Mouse (Mus musculus): ENCODE results near the gene C530008M17Rik. TPM values are rescaled to one million over a fixed set of nuclear protein-coding genes. Genes with fewer than 3 reads are reported as not detected.

Gene C530008M17Rik
- total RNA-seq, 1 experiment from 2014 or later: 27.9 TPM

DNA sequence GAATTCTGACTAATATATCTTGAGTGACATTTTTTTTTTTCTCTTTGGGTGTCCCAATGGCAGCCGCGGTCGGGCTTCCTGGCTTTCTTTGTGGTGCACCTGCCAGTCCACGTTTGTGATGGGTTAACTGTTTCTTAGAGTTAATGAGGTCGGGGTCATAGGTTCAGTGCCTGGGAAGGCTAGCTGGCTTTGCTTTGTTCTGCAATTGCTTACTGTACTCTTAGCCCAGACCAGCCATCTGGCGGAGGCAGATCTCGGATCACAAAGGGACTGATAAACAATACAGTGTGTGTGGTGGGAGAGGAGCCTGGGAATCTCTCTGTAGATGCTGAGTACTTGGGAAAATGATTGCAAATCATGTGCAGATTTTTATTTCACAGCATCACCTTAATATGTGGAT lies 9.1 kb downstream of the C530008M17Rik start:
- DNase-seq: no peak

DNA sequence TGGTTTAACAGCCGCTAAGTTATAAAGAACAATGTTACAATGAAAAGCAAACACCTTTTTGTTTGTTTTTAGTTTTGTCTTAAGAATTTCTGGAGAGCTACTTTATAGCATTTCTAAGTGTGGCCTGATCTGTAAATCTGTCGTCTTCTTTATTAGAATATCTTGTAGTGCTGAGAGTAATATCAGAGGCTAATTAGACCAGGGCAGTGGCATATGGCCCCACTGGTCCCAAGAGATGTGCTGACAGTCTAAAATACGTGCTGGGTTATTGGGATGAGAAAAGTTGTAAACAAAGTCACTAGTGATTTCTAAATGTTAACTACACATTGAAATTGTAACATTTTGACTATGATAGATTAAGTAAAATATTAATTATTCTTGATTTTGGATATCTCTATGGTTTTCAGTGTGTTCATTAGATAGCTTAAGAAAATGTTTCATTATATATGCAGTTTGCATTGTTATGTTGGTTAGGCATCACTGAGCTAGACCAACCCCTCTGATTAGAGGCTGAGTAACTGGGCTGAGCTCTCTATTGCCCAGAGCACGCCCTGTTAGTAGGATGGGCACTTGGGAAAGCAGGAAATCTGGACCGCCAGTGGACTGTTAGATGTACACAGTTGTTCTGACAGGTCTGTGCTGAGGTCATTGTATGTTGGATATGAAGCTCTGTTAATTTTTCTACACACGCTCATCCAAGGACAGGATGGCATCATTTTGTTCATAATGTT lies 9.9 kb downstream of the C530008M17Rik start:
- DNase-seq: no peak

DNA sequence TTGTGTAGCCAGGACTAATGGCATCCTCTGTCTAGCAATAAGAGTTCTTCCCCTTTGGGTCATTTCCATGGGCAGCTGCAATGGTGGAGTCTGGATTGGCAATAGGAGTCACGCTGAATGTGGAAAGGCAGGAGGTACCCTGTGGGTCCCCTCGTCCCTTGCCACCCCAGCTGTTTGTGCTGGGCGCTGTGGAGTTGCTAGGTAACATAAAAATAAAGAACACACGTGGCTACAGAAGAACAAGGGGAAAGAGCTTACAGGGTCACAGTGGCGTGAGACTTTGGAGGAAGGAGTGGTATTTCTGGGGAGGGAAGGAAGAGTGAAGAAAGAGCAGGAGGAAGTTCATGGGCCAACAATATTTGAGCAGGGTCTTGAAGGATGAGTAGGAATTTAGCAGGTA lies 11.8 kb downstream of the C530008M17Rik start:
- no peak for DNase-seq

DNA sequence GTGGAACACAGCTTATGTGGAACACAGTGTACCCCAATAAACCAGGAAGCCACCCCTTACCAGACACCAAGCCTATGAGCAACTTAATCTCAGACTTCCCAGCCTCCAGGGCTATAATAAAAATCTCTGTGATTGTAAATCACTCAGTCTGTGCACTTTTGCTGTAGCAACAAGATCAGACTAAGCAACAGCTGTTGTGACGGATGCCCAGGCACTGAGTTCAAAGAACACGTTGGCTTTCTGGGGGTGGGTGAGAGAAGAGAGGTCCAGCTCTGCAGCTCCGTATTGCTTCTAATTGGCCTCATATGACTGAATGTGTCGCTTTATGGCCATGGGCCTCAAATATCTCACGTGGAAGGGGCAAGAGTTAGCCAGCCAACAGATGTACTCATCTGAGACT lies 12.2 kb downstream of the C530008M17Rik start:
- DNase-seq: no peak

DNA sequence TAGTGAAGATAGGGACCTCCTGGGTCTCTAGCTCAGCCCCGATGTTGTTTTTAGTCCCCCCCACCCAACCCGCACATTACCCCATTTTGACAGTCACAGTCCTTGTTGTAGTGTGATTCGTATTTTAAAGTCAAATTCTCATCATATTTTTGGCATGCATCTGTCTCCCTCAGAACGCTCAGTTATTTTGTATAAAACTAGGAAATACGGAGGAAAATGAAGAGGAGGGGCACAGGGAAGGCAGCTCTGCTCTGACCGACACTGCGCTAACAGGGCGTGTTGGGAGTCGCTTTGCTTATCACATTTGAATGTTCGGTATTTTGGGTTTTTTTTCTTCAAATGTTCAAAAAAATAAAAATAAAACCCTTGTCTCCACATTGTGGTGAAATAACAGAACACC lies 13.9 kb downstream of the C530008M17Rik start:
- no peak for DNase-seq

DNA sequence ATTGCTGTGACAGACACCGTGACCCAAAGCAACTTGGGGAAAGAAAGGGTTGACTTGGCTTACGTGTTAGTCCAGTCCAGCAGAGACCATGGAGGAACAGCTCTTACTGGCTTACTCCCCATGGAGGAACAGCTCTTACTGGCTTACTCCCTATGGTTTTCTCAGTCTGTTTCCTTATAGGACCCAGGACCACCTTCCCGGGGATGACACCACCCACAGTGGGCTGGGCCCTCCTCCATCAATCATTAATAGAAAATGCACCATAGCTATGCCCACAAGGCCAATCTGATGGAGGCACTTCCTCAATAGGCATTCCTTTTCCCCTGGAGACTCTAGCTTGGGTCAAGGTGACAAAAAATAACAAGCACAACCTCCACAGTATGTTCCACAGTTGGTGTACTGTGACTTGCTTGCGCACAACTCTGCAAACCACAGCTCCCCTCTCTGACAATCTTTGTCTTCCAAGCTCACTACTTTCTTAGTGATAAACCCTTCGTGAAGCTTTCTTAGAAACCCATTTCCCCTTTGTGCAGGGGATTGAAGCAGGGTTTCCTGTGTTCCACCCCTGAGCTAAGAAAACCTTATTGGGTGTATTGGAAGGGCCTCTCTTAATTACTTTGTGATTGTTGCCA lies 17.8 kb downstream of the C530008M17Rik start:
- no peak for DNase-seq

DNA sequence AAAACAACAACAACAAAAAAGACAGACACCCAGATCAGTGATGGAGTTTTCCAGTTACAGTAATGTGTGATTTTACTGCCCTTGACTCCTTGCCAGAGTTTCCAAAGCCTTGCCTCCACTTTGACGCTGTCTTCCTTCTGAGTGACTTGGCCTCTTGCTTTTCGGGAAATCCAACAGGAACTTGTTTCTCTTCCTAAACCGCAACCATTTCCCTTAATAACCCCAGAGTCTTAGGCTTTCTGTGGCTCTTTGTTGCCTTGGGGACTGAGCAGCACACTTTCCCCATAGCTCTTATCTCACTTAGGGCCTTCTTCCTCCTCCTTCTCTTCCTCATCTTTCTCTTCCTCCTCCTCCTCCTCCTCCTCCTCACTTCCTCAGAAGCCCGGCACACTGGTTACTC lies 19.1 kb downstream of the C530008M17Rik start:
- DNase-seq: no peak

DNA sequence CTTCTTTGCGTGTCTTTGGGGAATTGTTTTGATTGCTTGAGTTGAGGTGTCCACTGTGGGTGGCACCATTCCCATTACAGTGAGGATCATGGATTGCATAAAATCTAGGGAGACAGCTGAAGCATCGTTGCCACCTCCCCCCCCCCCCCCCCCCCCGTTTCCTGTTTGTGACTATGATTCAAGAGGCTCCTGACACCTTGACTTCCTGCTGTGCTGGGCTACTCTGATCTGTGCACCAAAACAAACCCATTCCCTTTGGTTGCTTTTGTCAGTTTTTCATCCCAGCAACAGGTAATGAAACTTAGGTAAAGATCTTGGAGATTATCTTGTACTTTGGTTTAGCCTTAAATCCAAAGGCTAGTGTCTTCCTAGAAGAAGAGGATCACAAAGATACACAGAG lies 24.6 kb downstream of the C530008M17Rik start:
- DNase-seq: no peak

DNA sequence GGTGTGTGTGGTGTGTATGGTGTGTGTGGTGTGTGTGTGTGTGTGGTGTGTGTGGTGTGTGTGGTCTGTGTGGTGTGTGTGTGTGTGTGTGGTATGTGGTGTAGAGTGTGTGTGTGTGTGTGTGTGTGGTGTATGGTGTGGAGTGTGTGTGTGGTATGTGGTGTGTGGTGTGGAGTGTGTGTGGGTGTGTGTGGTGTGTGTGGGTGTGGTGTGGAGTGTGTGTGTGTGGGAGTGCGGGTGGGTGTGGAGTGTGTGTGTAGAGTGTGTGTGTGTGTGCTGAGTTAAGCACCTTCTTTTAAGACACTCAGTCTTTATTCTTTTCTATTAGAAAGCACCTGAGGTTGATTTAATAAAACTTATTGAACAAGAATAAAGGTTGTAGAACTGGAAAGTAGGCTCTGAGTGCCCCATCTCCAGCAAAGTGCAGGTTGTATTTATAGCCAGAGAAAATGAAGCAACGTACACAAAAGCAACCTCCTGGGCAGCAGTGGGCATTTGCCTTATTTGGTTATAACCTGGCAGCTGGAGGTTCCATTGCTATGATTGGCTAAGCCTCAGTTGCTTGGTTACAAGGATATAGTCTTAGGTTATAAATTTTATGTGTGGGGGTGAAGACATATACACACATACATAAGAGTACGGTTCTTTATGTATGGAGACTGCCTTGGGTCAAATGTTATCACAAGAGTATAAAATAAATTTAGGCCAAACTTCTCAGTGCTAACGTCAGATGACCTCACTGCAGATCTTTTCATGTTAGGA lies 25.8 kb downstream of the C530008M17Rik start:
- DNase-seq: no peak

DNA sequence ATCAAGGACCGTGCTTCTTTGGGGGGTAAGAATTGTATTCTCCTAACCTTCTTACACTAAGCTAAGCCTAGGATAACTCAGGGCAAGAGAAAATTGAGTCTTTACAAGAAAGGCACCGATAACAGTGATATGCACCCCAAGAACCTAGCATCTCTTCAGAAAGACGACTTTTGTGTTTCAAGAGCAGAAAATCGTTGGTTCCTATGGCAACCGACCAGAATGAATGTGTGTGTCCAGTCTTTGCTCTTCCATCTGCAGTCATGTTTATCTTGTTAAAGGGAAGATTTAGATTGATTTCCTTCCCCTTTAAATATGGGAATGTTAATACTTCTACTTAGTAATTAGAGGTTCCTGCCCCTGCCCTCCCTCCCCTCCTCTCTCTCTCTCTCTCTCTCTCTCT lies 27.1 kb downstream of the C530008M17Rik start:
- DNase-seq: no peak

DNA sequence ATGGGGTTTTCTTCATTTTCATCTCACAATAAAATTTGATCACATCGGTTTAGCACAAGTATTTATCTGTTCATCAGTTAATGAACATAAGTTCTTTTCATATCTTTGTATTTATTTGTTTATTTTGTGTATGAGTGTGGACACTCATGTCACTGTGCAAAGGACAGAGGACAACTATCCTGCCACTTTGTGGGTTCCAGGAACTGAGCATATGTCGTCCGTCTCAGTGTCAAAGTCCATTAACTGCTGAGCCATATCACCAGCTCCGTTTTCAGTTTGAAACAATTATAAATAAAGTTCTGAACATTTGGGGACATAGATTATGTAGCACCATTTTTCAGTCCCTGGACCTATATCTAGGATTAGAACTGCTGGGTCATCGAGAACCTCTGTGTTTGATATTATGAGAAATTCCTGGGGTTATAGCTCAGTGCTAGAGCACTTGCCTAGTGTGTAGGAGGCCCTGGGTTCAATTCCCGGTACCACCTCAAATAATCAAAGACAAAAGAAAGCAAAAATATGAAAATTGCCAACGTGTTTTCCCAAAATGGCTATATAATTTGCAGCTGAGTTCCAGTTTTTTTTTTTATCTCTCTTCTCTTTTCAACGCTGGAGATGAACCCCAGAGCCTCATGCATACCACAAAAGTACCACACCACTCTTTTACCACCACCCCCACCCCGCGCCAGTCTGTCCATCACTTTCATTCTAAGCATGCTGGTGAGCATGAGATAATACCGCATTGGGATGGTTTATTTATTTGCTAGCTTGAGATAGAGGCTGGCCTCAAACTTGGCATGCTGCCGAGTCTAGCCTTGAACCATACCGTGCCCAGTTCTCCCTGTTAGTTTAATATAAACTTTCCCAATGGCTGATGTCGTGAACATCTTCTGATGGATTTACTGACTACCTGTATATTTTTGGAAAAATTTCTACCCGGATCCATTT lies 28.6 kb downstream of the C530008M17Rik start:
- DNase-seq: peak; percentile 51

DNA sequence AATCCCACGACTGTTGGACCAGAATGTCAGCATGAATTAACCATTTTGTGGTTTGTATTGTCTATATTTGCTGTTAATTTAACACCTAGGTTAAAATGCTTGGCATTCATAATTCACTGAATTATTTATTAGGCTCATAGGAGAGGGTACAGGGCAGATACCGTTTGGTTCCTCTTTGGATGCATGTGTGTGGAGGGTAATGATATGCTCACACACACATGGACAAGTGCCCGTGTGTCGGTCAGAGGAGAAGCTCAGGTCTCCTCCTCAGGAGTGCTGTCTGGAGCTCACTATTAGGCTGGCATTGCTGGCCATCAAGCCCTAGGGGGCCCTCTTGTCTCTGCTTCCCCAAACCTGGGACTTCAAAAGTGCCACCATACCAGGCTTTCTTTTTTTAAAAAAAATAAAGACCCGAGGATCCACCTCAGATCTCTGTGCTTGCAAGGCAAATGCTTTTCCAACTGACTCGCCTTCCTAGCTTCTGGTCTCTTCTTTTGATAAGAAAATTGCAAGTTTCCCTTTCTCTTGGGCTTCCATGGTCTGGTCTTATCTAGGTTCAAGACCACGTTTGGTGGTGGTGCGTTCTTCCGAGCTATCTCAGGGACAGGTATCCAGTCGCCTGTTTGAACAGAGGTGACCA lies 31.8 kb downstream of the C530008M17Rik start:
- no peak for DNase-seq

DNA sequence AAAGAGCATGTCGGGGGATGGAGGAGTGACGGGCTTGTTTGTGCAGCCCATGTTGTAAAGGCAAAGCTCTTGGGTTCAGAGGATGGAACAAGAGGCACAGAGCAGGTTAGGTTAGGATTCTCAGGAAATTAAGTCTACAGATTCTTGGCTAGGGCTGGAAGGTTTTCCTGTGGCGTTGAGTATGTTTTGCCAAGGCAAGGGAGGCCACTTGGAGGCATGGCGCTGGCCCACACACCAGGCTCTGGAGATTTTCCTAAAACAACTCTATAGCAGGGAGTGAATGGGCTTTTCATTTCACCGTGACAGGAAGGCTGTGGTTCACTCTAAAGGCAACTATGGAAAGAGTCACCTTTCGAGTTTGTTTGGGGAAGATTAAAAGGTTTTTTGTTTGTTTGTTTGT lies 32.3 kb downstream of the C530008M17Rik start:
- no peak for DNase-seq

DNA sequence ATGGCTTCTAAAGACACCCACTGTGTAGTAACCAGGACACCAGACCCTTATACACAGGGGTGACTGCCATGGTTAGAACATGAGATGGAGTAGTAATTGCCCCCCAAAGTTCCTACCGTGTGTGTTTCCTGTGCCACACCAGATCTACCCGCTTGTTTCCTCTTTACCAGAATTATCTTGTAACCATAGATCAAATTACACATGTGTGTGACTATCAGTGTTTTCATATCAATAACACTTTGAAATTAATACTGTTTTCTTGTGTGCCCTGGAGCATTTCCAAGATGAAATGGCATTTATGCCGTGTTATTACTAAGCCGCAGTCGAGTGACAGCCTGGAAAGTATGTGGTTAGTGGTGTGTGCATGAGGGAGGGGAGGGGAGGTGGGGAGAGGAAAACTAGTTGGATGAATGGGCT lies 33.9 kb downstream of the C530008M17Rik start:
- no peak for DNase-seq

DNA sequence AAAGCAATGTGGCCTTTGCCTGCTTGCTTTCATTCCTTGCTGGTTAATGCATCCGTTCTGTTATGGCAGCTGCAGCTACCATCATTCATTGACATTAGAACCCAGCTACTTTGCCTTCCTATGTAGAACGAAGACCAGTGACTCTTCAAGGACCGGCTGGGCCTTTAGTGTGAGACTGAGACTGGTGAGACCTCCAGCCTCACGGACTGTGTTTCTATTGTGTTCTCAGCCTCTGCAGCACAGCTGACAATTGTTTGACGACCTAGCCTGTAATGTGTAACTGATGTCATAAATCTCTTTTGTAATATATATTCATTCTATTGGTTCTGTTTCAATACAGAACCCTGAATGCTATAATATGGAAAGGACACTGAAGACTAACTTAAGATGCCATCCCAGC lies 34.9 kb downstream of the C530008M17Rik start:
- no peak for DNase-seq

DNA sequence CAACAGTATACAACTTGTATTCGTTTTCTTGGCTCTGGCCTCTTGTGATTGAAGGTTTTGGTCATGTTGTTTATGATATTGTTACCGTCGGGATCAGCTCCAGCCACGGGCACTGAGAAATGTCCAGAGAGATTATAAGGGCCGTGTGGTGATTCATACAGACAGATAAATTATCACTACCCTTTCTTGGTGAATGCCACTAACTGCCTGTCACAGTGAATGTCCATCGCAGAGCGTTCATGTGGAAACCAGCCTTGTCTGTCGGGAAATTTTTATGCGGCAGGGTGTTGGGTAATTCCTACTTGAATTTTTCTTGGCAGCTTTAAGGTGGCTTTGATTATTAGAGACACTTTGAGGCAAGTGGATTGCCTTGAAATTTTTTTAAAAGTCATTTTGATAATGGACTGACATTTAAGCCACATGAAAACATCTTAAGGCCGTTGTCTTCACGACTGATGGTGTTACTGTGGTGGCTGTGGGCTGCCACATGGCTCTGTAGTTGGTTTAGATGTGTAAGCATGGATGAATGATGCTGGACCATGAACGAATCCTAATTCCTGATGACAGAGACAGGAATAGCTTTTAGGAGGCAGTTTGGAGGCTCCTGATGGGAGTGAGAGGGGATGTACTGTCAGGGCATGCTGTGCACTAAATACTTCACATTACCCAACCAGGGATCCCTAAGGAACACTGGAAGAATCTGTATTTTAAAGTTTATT lies 35.6 kb downstream of the C530008M17Rik start:
- no peak for DNase-seq

DNA sequence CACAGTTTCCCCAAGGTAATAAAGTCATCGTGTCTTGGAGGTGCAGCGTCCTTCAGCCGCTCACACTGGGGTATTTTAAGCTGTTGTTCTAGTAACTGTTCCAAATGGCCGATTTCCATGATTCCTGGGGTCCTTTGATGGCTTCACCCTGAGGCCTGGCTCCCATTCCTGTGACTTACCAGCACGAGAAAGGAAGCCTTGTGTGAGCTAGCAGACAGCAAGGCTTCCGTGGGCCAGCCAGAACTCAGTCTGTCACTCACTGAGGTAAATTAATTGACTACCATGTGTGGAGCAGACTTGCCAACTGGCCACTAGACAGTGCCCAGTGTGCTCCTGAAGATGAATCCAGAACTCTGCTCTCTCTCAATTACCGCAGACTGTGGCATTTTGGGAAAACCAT lies 41.2 kb downstream of the C530008M17Rik start:
- DNase-seq: no peak

DNA sequence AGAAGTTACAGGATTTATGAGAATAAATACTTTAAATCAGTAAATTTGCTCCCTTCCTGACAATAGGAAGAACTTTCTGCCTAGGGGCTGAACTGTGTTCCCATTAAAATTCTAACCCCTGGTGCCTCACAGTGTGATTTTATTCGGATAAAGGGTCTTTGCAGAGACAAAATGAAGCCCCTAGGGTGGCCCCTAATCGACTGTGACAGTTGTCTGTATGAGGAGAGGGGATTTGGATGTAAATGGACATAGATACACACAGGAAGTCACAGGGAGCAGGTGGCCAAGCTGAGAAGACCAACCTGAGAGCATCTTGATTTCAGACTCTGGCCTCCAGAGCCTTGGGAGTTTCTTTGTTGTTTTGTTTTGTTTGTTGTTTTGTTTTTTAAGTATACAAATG lies 41.9 kb downstream of the C530008M17Rik start:
- no peak for DNase-seq

DNA sequence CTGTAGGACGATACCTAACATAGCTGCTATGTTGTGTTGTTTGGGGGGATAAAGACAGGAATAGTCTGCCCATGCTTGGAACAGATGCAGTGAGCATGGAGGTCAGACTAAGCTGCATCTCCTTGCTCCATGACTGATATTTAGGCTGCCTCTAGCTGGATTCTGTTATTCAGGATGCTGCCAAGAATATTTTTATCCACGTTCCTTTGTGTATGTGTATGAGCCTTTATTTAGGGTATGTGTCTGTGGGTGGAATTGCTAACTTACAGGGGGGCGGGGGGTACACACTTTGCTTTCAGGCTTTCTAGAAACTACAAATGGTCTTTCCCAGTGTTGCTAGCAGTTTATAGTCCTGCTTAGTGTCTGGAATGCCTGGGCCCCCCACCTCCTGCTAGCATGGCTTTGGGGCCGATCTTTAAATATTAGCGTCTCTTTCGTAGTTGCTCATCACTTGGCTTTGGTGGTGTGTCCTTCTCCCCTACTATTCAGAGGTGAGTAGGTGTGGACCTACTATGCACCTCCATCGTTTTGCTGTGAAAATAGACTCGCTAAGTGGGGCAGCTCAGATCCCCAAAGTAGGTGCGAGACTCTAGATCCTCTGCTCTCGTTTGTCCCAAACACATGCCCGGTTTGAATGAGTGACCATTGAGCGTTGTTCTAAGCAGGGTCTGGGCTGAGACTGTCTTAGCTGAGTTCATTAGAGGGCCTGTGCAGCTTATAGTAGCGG lies 45.0 kb downstream of the C530008M17Rik start:
- no peak for DNase-seq

DNA sequence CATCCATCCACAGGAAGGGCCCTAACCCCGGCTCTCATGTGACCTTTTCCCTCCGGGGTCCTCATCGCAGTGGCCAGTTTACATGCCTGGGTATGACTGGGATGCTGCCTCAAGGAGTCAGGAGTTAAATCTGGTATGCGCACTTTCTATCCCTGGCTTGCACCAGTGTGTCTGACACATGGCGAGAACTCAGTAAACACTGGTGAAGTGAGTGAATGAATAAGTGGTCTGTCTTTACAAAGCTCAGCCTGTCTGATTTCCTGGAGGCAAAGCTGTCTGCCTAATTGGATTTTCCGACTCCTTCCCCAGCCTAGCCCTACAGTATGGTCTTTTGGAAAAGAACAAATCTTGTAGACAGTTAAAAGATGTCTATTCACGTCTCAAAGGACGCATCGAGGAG lies 45.8 kb downstream of the C530008M17Rik start:
- DNase-seq: no peak

Data from adrenal gland, postnatal 25 days (tissue).